Mouse (Mus musculus): ENCODE results near the gene Aknad1. TPM values are rescaled to one million over a fixed set of nuclear protein-coding genes. Genes with fewer than 3 reads are reported as not detected.

Aknad1 gene
- polyA plus RNA-seq, 2 experiments from 2014 or later, result not detected

DNA sequence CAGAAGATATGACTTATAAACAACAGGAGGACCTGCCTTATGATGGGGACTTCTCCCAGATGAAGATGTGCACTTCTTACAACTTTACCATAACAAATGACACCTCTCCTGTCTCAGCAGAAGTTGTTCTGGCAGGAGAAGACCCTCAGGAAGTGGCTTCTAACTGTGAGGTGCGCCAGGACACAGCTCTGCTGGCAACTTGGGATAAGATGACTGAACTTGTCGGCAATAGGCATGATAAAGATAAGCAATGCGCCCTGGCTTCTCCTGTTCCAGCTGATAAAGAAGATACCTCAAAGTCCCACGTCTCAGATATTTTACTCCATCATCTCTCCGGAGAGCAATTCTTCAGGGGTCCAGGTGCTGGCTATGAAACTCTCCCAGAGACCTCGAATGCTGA, 12.2 kb downstream of the Aknad1 start:
- no peak for ATAC-seq

DNA sequence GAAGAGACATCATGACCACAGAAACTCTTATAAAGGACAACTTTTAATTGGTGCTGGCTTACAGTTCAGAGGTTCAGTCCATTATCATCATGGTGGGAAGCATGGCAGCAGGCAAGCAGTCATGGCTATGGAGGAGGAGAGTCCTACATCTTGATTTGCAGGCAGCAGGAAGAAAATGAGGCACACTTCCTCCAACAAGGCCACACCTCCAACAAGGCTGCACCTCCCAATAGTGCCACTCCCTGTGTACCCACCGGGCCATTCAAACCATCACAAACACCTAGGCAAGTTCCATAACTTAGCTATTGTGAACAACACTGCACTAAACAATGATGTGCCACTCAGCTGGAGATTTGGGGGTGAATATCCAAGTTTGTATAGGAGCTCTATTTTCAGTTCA, 15.1 kb downstream of the Aknad1 start:
- no peak for ATAC-seq

DNA sequence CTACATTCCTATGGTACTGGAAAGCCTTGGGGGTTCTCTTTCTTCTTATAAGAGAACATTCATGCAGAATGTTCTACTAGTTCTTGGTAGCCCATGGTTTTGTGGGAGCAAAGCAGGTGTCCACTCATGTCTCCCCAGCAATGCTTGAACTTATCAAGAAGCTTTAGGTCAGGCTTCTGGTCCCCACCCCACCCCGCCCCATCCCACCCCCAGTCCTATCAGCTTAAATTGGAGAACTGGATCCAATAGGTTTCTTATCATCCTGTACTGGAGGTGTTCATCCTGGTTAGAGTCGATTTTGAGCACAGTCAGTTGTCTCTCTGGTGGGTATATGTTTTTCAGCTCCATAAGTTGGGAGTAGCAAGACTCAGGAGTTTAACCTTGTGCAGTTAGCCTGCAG, 16.1 kb downstream of the Aknad1 start:
- no peak for ATAC-seq

DNA sequence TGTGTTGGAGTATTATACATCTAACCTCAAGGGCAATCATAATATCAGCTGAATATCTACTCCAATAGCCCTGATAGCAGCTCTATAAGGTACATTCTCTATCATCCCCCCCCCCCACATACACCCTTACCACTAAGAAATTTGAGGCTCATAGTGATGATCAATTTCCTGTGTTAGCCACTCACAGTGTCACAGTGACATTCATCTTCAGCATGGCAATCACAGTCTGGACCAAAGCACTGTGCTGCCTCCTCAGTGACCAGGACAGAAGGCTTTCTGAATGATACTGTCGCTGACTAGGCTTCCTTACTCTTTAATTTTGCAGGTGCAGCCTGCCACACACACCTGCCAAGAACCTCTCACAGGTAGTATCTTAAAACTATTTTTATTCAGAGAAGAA, 16.7 kb downstream of the Aknad1 start:
- ATAC-seq, result no peak

DNA sequence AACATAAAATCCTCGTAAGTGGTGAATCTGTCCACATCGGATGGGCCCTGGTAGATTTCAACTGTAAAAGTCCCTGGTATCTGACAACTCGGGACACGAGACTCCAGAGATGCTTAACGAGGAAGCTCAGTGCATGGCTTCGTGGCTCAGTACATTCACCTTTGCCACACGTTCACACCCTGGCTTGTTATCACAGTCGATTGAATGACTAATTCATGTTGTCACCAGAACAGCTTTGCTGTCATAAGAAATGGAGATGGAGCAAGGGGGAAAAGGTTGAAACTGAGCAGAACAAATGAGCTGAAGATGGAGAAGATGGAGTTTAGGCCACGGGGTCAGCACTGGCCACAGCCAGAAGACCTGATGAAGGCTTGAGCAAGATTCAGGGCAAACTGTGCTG, 18.1 kb downstream of the Aknad1 start:
- no peak for ATAC-seq

DNA sequence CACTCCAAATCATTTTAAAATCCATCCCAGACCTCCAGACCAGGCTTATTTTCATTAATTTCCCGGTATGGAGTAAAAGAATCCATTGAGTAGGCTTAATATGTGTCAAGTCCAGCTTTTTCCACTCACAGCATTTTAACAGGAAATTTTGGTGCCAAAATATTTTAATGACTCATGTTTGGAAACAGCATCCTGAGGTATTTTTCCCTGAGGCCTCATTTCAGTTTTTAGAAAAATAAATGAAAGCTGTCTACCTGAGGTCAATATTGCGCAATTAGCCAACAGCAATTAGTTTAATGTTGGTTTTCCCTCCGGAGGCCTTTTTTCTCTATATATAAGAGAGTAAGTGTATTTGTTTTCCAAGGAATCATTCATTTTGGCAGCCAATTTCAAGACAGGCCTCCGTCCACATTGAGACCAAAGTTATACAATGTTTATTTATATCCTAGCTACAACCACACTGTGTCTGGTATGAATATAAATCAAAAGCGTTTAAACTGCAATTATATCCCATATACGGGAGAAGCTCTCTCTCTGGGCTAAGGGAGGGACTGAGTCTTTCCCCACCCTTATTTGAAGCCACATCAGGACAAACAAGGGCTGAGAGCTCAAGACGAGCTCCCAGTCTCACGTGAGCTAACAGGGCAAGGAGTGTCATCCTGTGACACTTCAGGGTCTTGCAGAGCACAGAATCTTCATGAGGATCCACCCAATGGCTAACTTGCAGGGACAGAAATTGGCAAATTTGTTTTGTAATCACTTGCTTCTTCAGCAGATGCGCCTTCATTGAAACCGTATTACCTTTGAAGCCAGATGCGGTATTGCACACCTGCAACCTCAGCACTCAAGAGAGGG, 20.3 kb downstream of the Aknad1 start:
- no peak for ATAC-seq

DNA sequence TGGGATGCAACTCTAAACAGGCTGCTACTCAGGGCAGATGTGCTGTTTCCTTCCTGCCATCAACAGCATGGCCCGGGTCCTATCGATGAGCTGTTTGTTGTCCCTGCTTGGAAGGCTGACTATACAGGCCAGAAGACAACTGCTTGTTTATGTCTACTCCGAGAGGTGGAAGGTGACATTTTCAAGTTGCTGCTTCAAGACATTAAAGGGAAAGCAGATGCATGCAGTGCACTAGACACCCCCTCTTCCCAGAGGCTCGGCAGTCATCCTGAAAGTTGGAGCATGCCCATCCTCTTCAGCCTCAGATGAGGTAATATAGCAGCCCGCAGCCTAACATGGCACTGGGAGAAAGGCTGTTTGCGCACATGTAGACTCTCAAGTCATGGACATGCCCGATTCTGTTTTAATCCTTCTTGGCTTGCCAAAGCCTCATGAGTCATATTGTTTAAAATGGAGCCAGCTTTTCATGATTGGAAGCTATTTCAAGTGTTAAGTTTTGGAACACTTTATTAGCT, 23.2 kb downstream of the Aknad1 start:
- ATAC-seq, result no peak

DNA sequence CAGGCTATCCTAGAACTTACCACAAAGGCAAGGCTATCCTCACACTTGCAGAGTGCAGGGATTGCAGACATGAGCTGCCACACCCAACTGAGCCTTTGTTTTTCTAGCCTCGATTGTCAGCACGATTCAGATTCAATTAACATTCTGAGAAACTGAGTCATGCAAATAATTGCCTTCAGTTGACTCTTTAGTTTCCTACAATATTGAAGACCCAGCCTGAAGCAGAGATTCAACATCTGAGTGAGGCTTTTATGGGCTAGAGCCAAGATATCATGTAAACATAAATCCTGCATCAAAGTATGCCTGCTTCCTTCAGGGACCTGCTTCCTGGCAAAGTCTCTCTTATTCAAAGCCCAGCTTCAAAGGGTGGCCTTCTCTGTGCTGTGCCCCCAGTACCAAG, 24.2 kb downstream of the Aknad1 start:
- ATAC-seq, result no peak

DNA sequence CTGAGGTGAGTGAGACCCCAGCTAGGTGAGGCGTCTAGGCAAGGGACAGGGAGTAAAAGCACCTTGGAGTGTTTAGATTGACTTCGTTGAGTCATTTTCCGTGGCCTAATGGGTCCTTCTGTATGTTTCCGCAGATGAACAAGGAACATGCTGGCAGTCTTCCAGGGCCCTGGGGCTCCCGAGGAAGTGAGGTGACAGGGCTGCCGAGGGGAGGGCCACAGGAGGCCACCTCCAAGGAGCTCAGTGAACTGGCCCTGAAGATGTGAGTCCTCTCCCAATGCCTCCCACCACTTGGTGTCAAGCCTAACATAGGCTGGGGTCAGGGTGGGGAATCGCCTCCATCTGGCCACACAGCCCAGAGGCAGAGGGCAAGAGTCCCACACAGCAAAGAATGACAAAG, 25.5 kb downstream of the Aknad1 start:
- ATAC-seq, result no peak

DNA sequence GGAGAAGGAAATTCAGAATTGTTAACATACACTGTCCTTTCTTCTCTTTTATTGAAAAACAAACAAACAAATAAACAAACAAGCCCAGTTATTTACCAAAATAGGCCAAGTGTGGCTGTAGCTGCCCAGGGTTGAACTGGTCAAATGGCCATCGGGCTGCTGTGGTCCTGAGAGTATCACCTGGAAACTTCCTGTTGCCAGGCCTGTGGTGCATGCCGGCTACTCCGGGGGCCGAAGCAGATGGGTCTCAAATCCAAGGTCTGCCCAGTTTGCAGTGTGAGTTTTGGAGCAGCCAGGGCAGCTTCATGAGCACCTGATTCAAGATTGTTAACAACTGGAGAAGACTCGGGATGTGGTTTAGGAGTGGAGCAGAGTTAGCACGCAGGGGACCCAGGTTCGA, 26.0 kb downstream of the Aknad1 start:
- no peak for ATAC-seq

DNA sequence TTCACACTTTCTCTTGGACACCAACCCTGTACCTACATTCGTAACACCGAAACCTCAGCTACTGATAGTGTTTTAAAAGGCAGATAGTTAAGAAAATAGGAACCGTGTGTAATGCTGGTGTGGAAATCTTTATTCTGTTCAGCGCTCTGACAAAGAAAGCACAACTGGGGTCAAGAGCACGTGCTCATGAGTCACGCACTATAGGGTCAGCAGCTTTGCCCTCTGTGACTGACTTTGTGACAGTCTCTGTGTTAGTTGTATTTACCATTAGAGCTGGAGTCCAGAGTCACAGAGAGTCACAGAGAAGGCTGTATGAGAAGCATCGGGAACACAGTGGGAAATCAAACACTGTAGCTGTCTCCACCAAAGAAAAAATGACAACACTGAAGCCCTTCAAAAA, 27.5 kb downstream of the Aknad1 start:
- no peak for ATAC-seq

DNA sequence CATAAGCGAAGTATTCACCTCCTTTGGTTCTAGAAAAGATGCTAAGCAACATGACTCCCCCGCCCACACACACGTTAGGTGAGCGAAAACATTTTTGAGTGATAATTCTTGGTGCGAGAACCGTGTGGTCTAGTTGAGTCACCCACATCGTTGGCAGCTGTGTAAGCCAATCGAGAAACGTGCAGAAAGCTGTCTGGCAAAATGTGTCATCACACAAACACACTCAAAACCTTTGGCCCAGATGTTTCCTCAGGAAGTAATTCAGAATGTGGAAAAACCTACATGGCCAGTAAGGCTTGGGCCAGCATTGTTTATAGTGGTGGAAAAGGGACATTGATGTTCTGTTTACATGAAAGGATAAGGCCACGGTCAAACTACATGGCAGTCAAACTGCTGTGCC, 28.0 kb downstream of the Aknad1 start:
- no peak for ATAC-seq

DNA sequence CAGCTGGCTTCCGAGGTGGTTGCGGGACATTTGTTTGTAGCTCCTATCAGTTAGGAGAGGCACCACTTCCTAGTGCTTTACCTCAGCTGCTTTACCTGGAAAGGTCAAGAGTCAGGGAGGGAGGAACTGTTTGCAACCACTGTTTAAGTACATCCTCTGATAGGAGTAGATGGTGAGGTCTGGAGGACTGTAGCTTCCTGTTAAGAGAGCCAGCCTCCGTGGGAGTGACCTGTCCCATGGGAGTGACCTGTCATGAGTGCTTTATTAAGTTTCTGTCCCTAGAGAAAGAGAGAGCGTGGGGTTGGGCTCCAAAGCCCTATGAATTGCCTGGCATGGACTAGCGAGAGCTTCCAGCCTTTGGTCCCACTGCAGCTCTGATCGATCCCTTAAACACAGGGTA, 30.1 kb downstream of the Aknad1 start:
- no peak for ATAC-seq

DNA sequence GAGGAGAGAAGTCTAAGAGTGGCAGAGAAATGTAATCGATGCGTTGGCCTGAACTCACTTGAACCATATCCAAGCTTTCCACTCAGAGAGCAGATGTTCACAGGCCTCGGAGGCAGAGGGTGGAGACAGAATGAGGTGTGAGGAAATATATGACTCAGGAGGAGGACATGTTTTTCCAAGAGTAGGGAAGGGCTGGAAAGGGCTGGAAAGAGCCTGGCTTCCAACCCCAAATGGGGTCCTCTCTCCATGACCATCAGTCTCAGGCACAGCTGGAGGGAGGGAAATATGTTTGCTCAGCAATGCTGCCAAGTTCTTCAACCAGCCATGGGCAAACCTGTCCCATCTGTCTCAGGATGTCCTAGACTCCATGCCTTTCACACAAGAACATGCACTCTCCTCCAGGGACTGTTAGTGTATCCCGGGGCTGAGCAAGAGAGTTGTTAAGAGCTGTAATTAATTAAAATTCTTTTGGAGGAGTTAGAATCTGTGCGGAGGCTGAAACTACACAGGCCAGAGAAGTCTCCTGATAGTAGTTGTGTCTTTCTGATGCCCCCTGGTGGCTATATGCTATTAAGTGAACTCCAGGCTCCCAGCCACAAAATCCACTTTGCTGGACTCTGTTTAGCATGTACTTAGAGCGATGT, 31.4 kb downstream of the Aknad1 start:
- peak; percentile 75 for ATAC-seq

DNA sequence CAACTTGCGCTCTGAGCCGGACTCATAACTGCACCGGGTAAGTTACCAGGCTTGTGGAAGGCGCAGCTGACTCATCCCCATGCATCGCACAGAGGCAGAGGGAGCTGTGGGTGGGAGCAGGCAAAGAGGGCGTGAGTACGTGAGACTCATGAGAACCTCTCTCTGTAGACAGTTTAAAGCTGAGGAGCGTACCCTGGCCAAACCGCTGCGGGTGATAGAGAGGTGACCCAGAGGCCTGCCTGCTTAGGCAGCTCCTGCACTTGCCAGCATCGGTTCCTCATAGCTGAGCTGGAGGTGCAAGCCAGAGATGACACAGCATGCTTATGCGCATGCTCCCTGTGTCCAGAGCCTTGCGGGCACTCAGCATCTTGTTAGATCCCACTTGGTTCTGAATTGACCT, 32.8 kb downstream of the Aknad1 start:
- ATAC-seq, result no peak

DNA sequence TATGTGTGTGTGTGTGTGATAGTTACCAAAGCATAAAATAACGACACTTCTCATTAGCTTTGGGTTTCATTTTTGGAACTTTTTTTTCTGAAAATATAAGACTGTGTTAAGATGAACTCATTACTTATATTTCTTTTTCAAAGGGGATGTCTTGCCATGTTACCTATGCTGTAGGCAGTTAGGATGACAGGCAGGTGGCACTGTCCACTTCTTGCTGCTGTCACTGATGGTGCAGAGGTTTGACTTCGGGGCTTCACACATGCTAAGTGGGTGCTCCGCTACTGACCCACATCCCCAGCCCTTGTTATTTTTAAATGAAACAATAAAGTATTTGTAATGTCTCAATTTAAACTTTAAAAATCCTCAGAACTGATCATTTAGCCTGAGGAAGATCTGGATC, 33.4 kb downstream of the Aknad1 start:
- no peak for ATAC-seq

DNA sequence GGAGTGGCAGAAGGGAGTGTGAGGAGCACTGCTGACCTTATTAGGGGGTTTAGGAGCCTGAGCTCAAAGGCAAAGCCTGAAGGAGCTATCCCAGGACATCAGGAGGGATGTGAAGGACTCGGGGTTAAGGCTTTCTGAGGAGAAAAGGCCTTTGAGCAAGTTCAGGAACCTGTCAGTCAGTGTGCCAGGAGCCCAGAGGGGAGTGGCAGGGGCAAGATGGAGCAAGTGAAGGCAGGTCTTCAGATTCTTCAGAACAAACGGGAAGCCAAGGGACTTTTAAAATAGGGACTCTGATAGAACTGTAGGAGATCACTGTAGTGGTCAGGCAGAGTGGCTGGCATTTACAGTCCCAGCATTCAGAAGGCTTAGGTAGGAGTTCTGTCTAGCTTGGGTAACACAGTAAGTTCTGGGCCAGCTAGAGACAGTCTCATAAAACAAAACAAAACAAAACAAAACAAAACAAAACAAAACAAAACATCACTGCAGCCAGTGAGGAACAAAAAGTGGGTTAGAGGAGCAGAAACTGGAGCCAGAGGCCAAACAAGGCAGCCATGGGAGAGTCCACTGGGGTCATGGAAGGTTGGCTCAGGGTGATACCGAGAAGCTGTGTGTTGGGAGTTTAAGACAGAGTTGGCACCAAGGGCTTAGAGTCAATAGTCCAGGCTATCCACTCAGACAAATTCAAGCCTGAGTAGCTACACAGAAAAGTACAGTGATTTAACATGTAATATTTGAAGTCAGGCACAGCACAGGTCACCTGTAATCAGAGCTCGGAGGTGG, 39.5 kb downstream of the Aknad1 start:
- no peak for ATAC-seq

DNA sequence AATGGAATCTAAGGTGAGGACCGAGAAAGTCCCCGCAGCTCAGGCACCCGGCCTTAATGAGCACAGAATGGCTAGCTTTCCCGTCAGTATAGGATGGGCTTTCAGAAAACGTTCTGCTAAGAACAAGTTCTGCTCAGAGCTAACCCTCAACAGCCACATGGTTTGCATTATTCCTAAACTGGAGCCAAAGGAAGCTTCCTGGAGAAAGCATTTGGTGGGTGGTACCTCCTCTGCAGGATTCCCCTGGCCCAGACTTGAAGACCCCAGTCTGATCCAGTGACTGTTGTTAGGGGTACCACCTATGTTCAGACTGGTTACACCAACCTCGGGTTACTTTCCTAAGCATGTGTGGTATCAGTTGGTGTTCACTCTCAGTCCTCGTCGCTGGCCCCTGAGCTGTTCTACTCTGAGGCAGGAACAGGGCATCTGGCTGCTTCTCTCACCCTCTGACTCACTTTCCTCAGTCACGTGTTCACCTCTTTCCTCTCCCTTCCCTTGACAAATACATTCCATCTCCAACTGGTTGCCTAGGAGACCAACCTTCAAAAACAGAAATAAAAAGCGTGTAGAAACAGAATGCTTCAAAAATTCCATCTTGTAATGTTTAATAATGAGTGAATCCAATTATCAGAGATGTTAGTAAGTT, 41.9 kb downstream of the Aknad1 start:
- ATAC-seq, result no peak

DNA sequence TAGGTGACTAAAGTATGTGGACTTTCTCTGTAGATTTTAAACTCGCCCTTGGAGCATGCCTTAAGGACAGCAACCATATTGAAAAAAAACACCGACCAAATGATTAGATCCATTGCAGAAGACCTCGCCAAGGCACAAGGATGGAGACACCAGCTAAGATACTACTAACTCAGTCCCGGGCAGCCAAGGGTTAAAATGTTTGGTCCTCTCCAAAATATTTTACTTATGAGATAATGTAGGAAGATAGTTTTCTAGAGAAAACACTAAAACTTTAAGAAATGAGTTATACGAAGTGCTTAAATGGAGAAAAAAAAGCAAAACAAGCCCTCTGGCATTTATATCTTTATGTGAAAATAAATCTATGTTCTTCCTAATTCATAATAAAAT, 42.4 kb downstream of the Aknad1 start:
- no peak for ATAC-seq

DNA sequence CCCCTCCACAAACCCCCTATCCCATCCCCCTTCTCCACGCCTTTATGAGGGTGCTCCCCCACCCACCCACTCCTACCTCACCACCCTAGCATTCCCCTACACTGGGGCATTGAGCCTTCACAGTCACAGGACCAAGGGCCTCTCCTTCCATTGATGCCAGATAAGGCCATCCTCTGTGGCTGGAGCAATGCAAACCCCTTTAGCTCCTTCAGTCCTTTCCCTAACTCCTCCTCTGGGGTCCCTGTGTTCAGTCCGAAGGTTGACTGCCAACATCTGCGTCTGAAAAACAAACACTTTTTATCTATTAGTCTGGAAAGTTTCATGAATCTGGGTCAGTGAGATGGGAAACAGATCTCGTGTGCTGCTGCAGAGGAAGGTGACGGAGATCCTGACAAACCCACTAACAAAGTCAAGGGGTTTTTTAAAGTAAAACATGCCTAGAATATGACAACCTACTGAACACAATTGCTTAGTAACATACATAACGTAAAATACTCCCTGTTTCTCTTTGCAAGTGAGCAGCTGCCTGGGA, 43.0 kb downstream of the Aknad1 start:
- no peak for ATAC-seq

DNA sequence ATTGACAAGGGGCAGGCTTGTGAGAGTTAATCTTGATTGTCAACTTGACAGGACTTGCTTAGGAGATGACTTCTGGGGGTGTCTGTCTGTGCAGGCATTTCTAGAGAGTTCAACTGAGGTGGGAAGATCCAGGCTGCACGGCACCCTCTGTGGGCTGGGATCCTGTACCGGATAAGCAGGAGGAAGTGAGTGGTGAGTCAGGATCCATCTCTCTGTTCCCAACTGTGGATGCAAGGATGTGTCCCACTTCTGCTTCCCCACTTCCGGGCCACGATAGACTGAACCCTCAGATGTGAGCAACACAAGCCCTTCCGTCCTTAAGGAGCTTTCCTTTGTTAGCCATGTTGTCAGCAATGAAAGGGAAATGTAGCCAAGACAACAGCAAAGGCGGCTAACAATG, 47.1 kb downstream of the Aknad1 start:
- no peak for ATAC-seq

DNA sequence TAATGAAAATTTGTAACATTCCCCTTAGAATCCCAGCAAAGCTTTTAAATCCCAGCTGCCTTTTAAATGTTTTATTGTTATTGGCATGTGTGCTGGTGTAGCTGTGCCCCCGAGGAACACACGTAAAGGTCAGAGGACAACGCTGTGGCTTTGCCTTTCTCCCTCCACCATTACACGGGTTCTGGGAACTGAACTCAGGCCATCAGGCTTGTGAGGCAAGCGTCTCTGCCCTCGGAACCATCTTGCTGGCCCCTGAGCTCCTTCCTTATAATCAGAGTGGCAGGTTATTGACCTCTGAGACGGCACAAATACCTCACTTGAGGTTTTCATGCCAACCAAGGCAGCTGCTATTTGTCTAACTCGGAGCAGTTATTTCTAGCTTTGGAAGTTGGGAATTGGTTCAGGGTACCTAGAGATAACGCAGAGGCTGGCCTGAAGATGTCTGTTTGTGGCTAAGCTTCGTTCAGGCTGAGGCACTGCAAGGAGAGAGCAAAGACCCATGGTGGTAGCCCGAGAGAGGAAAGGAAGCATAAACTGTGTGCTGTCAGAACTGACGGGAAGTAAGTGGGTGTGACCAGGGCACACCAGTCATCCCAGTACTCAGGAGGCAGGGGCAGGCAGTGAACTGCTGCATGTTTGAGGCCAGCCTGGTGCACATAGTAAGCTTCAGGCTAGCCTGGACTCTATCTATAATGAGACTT, 48.4 kb downstream of the Aknad1 start:
- ATAC-seq, result peak; percentile 68
